Mouse (Mus musculus) CH12.LX (cell line): ENCODE data around the gene Gpr137.

Experiments used
- CTCF ChIP-seq, 2 experiments: IDR thresholded peaks in 1 of 2; conservative IDR thresholded peaks in 1 of 2; 2 replicates each; pipeline ENCODE4 v1.5.1; 2011 to 2012; ENCODE audit warnings: low read depth in 2 of 2, low read length in 2 of 2, improper control_type of control experiment in 1 of 2, inconsistent platforms in 1 of 2, mild to moderate bottlenecking in 1 of 2, moderate library complexity in 1 of 2
- POLR2A ChIP-seq: IDR thresholded peaks from 2 replicates; pipeline ENCODE4 v1.6.1; 2011; ENCODE audit warnings: low read depth, mild to moderate bottlenecking, improper control_type of control experiment, low read length
- ZC3H11A ChIP-seq: IDR thresholded peaks from 2 replicates; pipeline ENCODE4 v1.6.1; 2012; ENCODE audit warnings: low read depth, mild to moderate bottlenecking, inconsistent platforms, low read length, improper control_type of control experiment

DNA sequence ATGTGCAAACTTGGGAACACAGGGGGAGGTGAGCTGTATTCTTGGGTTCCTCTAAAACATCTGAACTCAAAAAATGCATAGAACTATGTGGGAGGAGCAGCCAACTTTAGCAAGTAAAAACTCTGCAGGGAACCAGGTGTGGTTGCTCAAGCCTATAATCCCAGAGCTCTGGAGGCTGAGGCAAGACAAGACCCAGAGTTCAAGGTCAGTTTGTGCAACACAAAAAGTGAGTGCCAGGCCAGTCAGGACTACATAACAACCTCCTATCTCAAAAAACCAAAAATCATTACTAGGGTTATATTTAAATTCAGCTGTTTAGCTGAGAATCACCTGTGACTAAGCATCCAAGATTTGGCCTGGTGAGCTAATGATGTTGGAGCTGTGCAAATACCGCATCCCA lies 10.3 kb downstream of the Gpr137 start:
- no peak for TF ChIP-seq CTCF (conservative IDR thresholded peaks at IDR 0.05 in 1 of 2, IDR thresholded peaks at IDR 0.05 in 1 of 2; ENCODE audit: low read depth in 2 of 2, low read length in 2 of 2)
- no peak for TF ChIP-seq ZC3H11A
- no peak for TF ChIP-seq POLR2A
